Mouse (Mus musculus): ENCODE measurements around the gene Mif4gd. TPM values are rescaled to one million over a fixed set of nuclear protein-coding genes. Genes with fewer than 3 reads are reported as not detected.

Mif4gd gene
- polyA plus RNA-seq, 1 experiment from 2014 or later: 37.6 TPM

GRCm38 (mm10) chr11:115642705-115643104 lies 29.9 kb upstream of the Mif4gd start:
- no peak overlapping the region for H3K4me3 ChIP-seq (replicated peaks)
- H3K27ac ChIP-seq: no peak overlapping the region
- ATAC-seq (replicated peaks; ENCODE audit: low FRiP score): no peak
- H3K9me3 ChIP-seq (replicated peaks): no peaks in the 10 kb centered on the region
- H3K9ac ChIP-seq: no peak overlapping the region
- peaks cover 21% of the 10 kb centered on the region for H3K4me1 ChIP-seq
- no peaks in the 10 kb centered on the region for H3K27me3 ChIP-seq
- peaks cover 39% of the 10 kb centered on the region for H3K36me3 ChIP-seq
- H3K4me2 ChIP-seq: no peak overlapping the region
- WGBS: 91% methylated on average over 2 of the region's 2 CpGs

GRCm38 (mm10) chr11:115641664-115642036 lies 28.9 kb upstream of the Mif4gd start:
- Histone ChIP-seq H3K27ac (no peak overlapping the region), H3K9ac (no peak overlapping the region), H3K9me3 (replicated peaks) (no peaks in the 10 kb centered on the region), H3K36me3 (peaks cover 34% of the 10 kb centered on the region), H3K27me3 (no peaks in the 10 kb centered on the region), H3K4me1 (peaks cover 21% of the 10 kb centered on the region), H3K4me3 (replicated peaks) (no peak overlapping the region), H3K4me2 (no peak overlapping the region)
- no peak for ATAC-seq (replicated peaks; ENCODE audit: low FRiP score)
- 87% methylated on average over 4 of the region's 4 CpGs for WGBS

GRCm38 (mm10) chr11:115640978-115641663 lies 28.4 kb upstream of the Mif4gd start:
- Histone ChIP-seq H3K4me1 (peaks cover 21% of the 10 kb centered on the region), H3K4me3 (replicated peaks) (no peak overlapping the region), H3K9ac (no peak overlapping the region), H3K4me2 (no peak overlapping the region), H3K36me3 (peaks cover 29% of the 10 kb centered on the region), H3K9me3 (replicated peaks) (no peaks in the 10 kb centered on the region), H3K27ac (no peak overlapping the region), H3K27me3 (no peaks in the 10 kb centered on the region)
- 49% methylated on average over 14 of the region's 14 CpGs for WGBS
- no peak for ATAC-seq (replicated peaks; ENCODE audit: low FRiP score)

- Histone ChIP-seq H3K4me1 (peaks cover 16% of the 10 kb centered on the region), H3K4me3 (replicated peaks) (no peak overlapping the region), H3K9me3 (replicated peaks) (no peaks in the 10 kb centered on the region), H3K27me3 (no peaks in the 10 kb centered on the region), H3K36me3 (peaks cover 22% of the 10 kb centered on the region), H3K4me2 (no peak overlapping the region), H3K9ac (no peak overlapping the region), H3K27ac (no peak overlapping the region)
- no peak for ATAC-seq (replicated peaks; ENCODE audit: low FRiP score)
- 86% methylated on average over 3 of the region's 4 CpGs for WGBS
Measured at GRCm38 (mm10) chr11:115640311-115640828, 27.6 kb upstream of the Mif4gd start.

- Histone ChIP-seq H3K4me3 (replicated peaks) (no peak overlapping the region), H3K9me3 (replicated peaks) (no peaks in the 10 kb centered on the region), H3K9ac (peak overlapping the region; percentile 10; the same call in 1 of the 2 replicates), H3K27me3 (no peaks in the 10 kb centered on the region), H3K27ac (0 out of 2 replicates have a peak overlapping the region, but pooled peaks have one; percentile 23), H3K36me3 (peaks cover 14% of the 10 kb centered on the region), H3K4me2 (no peak overlapping the region), H3K4me1 (peaks cover 18% of the 10 kb centered on the region)
- no peak for ATAC-seq (replicated peaks; ENCODE audit: low FRiP score)
- WGBS: 63% methylated on average over 4 of the region's 4 CpGs
Measured at GRCm38 (mm10) chr11:115639540-115639939, 26.8 kb upstream of the Mif4gd start.

GRCm38 (mm10) chr11:115638498-115639409 lies 26.0 kb upstream of the Mif4gd start:
- H3K36me3 ChIP-seq: peaks cover 8% of the 10 kb centered on the region; the same call in 1 of the 2 replicates
- H3K27me3 ChIP-seq: no peaks in the 10 kb centered on the region
- WGBS: 58% methylated on average over 5 of the region's 5 CpGs
- peaks cover 18% of the 10 kb centered on the region for H3K4me1 ChIP-seq
- H3K9ac ChIP-seq: peak overlapping the region; percentile 10; the same call in 1 of the 2 replicates
- H3K4me2 ChIP-seq: no peak overlapping the region
- 0 out of 2 replicates have a peak overlapping the region, but pooled peaks have one; percentile 23 for H3K27ac ChIP-seq
- ATAC-seq (replicated peaks; ENCODE audit: low FRiP score): no peak
- no peaks in the 10 kb centered on the region for H3K9me3 ChIP-seq (replicated peaks)
- no peak overlapping the region for H3K4me3 ChIP-seq (replicated peaks)

- peaks cover 18% of the 10 kb centered on the region for H3K4me1 ChIP-seq
- H3K4me2 ChIP-seq: no peak overlapping the region
- no peak overlapping the region for H3K27ac ChIP-seq
- ATAC-seq (replicated peaks; ENCODE audit: low FRiP score): no peak
- H3K9me3 ChIP-seq (replicated peaks): no peaks in the 10 kb centered on the region
- no peak overlapping the region for H3K4me3 ChIP-seq (replicated peaks)
- no peak overlapping the region for H3K9ac ChIP-seq
- H3K36me3 ChIP-seq: no peaks in the 10 kb centered on the region
- 57% methylated on average over 3 of the region's 3 CpGs for WGBS
- no peaks in the 10 kb centered on the region for H3K27me3 ChIP-seq
Measured at GRCm38 (mm10) chr11:115636960-115637359, 24.2 kb upstream of the Mif4gd start.

- Histone ChIP-seq H3K9ac (no peak overlapping the region), H3K36me3 (no peaks in the 10 kb centered on the region), H3K9me3 (replicated peaks) (no peaks in the 10 kb centered on the region), H3K4me1 (peaks cover 17% of the 10 kb centered on the region), H3K4me3 (replicated peaks) (no peak overlapping the region), H3K27ac (no peak overlapping the region), H3K4me2 (no peak overlapping the region), H3K27me3 (no peaks in the 10 kb centered on the region)
- no peak for ATAC-seq (replicated peaks; ENCODE audit: low FRiP score)
- WGBS: 73% methylated on average over 8 of the region's 8 CpGs
Measured at GRCm38 (mm10) chr11:115635484-115635883, 22.7 kb upstream of the Mif4gd start.

- no peak for ATAC-seq (replicated peaks; ENCODE audit: low FRiP score)
- Histone ChIP-seq H3K4me1 (peaks cover 17% of the 10 kb centered on the region), H3K27me3 (no peaks in the 10 kb centered on the region), H3K27ac (no peak overlapping the region), H3K36me3 (no peaks in the 10 kb centered on the region), H3K9me3 (replicated peaks) (no peaks in the 10 kb centered on the region), H3K9ac (no peak overlapping the region), H3K4me3 (replicated peaks) (no peak overlapping the region), H3K4me2 (no peak overlapping the region)
- WGBS: 83% methylated on average over 8 of the region's 8 CpGs
Measured at GRCm38 (mm10) chr11:115635041-115635440, 22.3 kb upstream of the Mif4gd start.

GRCm38 (mm10) chr11:115634109-115634508 lies 21.3 kb upstream of the Mif4gd start:
- WGBS: 68% methylated on average over 4 of the region's 4 CpGs
- Histone ChIP-seq H3K36me3 (no peaks in the 10 kb centered on the region), H3K4me3 (replicated peaks) (no peak overlapping the region), H3K4me2 (no peak overlapping the region), H3K9ac (no peak overlapping the region), H3K27me3 (no peaks in the 10 kb centered on the region), H3K27ac (no peak overlapping the region), H3K4me1 (peaks cover 9% of the 10 kb centered on the region), H3K9me3 (replicated peaks) (no peaks in the 10 kb centered on the region)
- ATAC-seq (replicated peaks; ENCODE audit: low FRiP score): no peak

GRCm38 (mm10) chr11:115632862-115633261 lies 20.1 kb upstream of the Mif4gd start:
- no peak overlapping the region for H3K4me2 ChIP-seq
- H3K4me1 ChIP-seq: peaks cover 8% of the 10 kb centered on the region; the same call in 1 of the 2 replicates
- H3K36me3 ChIP-seq: no peaks in the 10 kb centered on the region
- no peaks in the 10 kb centered on the region for H3K9me3 ChIP-seq (replicated peaks)
- H3K4me3 ChIP-seq (replicated peaks): no peak overlapping the region
- H3K27me3 ChIP-seq: no peaks in the 10 kb centered on the region
- no peak for ATAC-seq (replicated peaks; ENCODE audit: low FRiP score)
- 87% methylated on average over 10 of the region's 10 CpGs for WGBS
- H3K27ac ChIP-seq: no peak overlapping the region
- no peak overlapping the region for H3K9ac ChIP-seq

GRCm38 (mm10) chr11:115632247-115632646 lies 19.5 kb upstream of the Mif4gd start:
- no peak overlapping the region for H3K4me2 ChIP-seq
- H3K36me3 ChIP-seq: no peaks in the 10 kb centered on the region
- WGBS: 77% methylated on average over 7 of the region's 7 CpGs
- no peaks in the 10 kb centered on the region for H3K27me3 ChIP-seq
- no peak for ATAC-seq (replicated peaks; ENCODE audit: low FRiP score)
- no peak overlapping the region for H3K27ac ChIP-seq
- no peak overlapping the region for H3K9ac ChIP-seq
- H3K4me1 ChIP-seq: peaks cover 11% of the 10 kb centered on the region
- no peak overlapping the region for H3K4me3 ChIP-seq (replicated peaks)
- no peaks in the 10 kb centered on the region for H3K9me3 ChIP-seq (replicated peaks)

All from kidney, embryonic 15.5 days (tissue).